Mouse (Mus musculus): Measurements from ENCODE around the gene Dnah8.

Gene Dnah8

GRCm38 (mm10) chr17:30892730-30893129 is 268.6 kb downstream of the Dnah8 start:
- DNase-seq, result no peak

GRCm38 (mm10) chr17:30897075-30897474 is 272.9 kb downstream of the Dnah8 start:
- no peak for DNase-seq

GRCm38 (mm10) chr17:30901627-30902026 is 277.5 kb downstream of the Dnah8 start, which contains the start of gene Glp1r:
Gene Glp1r (plus strand): TSS chr17:30901817.
- DNase-seq, result no peak

- DNase-seq, result no peak
Measured at GRCm38 (mm10) chr17:30904096-30904495, 279.9 kb downstream of the Dnah8 start.

- no peak for DNase-seq
Measured at GRCm38 (mm10) chr17:30907577-30907976, 283.4 kb downstream of the Dnah8 start.

- peak in 1 of 2 experiments; percentile 7 for DNase-seq
Measured at GRCm38 (mm10) chr17:30910866-30911731, 286.9 kb downstream of the Dnah8 start.

GRCm38 (mm10) chr17:30911732-30912088 is 287.6 kb downstream of the Dnah8 start:
- DNase-seq, result no peak

GRCm38 (mm10) chr17:30912536-30912935 is 288.4 kb downstream of the Dnah8 start:
- DNase-seq, result no peak

- DNase-seq, result no peak
Measured at GRCm38 (mm10) chr17:30914264-30914663, 290.1 kb downstream of the Dnah8 start.

- no peak for DNase-seq
Measured at GRCm38 (mm10) chr17:30923566-30923965, 299.4 kb downstream of the Dnah8 start.
